Mouse (Mus musculus): ENCODE measurements at regions not wholly inside any gene's neighbourhood (a gene's known extent, or its start where the extent isn't known, plus 50 kb on each side); places are given as distances from the start of the nearest gene placed in this dataset.

GRCm38 (mm10) chr4:148723208-148723607 lies 80.1 kb downstream of the Gm572 start:
- no peak for ATAC-seq (ENCODE audit: low TSS enrichment)

GRCm38 (mm10) chr4:148723934-148724719 lies 80.1 kb upstream of the Casz1 start:
- ATAC-seq (ENCODE audit: low TSS enrichment): no peak

GRCm38 (mm10) chr4:148728800-148729199 lies 75.4 kb upstream of the Casz1 start:
- ATAC-seq (ENCODE audit: low TSS enrichment): no peak

DNA sequence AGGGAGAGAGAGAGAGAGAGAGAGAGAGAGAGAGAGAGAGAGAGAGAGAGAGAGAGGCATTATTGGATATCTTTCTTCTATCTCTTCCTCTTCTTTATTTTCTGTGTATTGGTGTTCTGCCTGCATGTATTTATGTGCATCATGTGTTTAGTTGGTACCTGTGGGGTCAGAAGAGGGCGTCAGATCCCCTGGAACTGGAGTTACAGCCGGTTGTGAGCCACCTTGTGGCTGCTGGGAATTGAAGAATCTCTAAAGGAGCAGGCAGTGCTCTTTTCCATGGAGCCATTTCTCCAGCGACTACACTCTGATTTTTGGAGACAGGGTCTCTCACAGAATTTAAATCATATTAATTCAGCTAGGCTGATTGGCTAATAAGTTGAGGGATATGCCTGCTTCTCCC lies 72.6 kb upstream of the Casz1 start:
- no peak for ATAC-seq (ENCODE audit: low TSS enrichment)

- no peak for ATAC-seq (ENCODE audit: low TSS enrichment)
Measured at GRCm38 (mm10) chr4:148734061-148734460, 70.2 kb upstream of the Casz1 start.

GRCm38 (mm10) chr4:148734547-148734946 lies 69.7 kb upstream of the Casz1 start:
- ATAC-seq (ENCODE audit: low TSS enrichment): no peak

DNA sequence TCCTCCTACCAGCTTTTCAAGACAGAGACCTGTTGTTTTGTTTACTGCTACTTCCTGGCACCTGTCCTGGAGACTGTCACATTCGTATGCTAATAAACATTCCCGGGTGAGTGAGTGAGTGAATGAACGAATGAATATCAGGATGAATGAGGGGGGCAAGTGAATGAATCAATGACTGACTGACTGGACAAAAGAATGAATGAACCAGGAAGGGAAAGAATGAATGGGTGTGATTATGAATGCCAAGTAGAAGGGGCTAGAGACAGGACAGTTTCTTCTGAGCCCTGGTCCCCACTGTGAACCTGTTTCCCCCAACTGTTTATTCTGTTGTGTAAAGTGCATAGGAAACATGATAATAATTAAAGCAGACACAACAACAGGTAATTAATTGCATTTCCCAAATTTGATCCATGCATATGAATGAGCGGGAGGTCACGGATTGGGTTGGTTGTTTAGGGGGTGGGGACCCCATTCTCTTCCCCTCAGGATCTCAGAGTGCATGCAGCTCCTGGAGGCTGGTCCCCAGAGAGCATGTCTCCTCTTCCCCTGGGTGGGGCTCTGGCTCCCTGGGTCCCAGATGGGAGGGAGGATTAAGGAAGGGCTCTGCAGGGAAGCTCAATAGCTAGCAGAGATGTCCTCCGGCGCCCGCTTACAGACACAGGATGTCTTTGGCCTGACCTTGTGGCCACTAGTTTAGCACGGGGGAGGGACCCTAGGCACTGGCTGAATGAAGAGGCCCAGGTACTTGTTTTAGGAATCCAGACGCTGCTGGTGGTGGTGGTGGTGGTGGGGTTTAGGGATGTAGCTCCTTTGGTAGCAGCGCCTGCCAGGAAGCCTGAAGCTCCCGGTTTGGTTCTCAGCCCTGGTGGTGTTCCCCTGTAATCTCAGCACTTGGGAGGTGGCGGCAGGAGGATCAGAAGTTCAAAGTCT lies 65.4 kb upstream of the Casz1 start:
- no peak for ATAC-seq (ENCODE audit: low TSS enrichment)

DNA sequence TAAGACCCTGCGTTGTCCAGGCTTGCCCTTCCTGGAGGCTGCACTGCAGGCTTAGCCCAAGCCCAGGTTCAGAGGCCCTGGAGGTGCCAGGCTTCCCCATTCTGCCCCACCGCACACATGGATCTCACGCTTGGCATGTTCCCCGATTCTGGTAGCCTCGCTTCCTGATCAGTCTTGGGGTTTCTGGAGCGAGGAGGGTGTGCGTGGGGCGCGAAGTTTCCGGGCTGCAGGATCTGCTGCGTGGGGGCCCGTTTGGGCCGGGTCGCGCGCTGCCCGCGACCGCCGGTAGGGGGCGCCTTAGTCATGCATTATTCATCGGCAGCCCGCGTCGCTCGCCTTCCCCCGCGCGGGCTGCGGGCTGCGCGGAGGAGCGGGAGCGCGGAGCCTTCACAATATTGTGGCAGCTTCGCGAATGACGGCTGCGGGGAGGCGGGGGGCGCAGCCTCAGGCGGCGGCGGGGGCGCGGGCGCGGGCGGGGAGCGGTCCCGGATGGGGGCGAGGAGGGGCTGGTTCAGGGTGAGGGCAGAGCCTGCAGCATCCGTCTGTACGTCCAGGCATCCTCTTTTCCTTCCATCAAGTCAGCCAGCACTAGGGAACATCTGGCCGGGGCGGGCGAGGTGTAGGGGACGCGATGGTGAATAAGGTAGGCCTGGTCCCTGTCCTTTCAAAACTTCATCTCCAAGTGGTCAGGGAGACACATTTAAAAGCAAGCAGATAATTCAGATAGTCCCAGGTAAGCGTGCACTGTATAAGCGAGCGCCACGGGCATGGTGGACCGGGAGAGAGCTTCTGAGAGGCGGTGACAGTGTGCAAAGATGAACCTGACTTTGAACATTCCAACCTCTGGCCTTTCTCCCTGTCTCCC lies 61.4 kb upstream of the Casz1 start:
- ATAC-seq (ENCODE audit: low TSS enrichment): peak; percentile 72

GRCm38 (mm10) chr4:148743414-148743844 lies 60.8 kb upstream of the Casz1 start:
- ATAC-seq (ENCODE audit: low TSS enrichment): no peak

DNA sequence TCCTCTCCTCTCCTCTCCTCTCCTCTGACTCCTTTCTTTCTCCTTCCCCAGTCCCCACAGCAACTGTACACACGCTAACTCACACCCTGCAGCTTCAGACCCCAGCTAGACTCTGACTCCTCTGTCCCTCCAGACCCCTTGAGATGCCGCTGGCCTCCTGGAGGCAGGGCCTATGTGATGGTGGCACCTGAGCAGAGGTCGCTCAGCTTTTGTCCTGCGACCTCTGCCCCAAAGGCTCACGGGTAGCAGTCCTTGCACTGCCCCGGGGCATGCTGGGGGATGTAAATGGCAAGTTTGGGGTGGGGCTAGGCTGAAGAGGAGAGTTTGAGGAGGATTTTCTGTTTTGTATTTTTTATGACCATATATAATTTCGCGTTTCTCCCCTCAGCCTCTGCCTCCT lies 60.2 kb upstream of the Casz1 start:
- no peak for ATAC-seq (ENCODE audit: low TSS enrichment)

DNA sequence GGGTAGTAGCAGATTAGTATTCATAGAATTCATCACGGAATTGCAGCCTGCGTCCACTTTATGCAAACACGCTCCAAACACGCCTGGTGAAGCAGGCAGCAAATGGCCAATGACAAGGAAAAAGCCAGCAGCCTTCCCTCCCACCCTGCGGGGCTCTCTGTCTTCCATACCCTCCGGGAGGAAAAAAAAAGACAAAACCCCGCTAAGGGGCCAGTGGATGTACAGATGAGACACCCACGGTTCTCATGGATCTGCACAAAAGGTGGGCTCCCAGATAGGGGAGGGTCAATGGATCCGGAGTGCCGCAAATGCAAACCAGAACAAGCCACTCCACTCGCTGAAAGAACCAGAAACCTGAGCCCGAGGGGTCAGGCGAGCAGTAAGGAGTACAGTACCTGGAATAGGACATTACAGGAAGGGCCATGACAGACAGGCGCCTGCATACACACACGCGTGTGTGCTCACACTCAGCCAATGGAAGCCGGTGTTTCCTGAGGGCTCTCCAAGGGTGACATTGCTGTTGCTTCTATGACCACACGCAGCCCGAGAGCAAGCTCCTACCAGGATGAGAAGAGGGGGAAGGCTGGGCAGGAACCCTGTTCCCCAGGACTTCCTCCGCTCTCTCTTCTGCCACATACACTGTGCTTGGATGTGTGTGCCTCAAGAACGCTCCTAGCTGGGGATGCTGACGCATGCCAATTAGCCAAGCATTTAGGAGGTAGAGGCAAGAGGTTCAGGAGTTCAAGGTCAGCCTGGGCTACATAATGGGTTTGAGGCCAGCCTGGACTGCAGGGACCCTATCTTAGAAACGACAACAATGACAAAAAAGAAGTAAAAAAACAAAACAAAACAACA lies 57.5 kb upstream of the Casz1 start:
- no peak for ATAC-seq (ENCODE audit: low TSS enrichment)

GRCm38 (mm10) chr4:148747315-148747644 lies 56.9 kb upstream of the Casz1 start:
- ATAC-seq (ENCODE audit: low TSS enrichment): no peak

- ATAC-seq (ENCODE audit: low TSS enrichment): no peak
Measured at GRCm38 (mm10) chr4:148750030-148750429, 54.2 kb upstream of the Casz1 start.

DNA sequence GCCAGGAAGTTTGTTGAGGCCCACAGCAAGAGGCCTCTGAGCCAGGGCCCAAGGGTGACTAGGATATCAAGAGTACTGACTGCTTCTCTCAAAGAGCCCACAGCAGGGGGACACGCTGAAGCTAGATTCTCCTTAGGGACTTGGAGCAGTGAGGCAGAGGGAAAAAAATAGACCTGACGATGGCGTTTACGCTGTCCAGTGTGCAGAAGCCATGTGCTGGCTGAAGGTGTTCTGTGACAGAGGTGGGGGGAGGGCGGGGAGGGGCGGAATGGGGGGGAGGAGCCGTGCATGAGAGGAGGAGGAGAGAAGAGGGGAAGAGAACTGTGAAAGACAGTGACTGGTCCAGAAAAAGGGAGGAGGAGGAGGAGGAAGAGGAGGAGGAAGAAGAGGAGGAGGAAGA lies 52.6 kb upstream of the Casz1 start:
- ATAC-seq (ENCODE audit: low TSS enrichment): no peak

DNA sequence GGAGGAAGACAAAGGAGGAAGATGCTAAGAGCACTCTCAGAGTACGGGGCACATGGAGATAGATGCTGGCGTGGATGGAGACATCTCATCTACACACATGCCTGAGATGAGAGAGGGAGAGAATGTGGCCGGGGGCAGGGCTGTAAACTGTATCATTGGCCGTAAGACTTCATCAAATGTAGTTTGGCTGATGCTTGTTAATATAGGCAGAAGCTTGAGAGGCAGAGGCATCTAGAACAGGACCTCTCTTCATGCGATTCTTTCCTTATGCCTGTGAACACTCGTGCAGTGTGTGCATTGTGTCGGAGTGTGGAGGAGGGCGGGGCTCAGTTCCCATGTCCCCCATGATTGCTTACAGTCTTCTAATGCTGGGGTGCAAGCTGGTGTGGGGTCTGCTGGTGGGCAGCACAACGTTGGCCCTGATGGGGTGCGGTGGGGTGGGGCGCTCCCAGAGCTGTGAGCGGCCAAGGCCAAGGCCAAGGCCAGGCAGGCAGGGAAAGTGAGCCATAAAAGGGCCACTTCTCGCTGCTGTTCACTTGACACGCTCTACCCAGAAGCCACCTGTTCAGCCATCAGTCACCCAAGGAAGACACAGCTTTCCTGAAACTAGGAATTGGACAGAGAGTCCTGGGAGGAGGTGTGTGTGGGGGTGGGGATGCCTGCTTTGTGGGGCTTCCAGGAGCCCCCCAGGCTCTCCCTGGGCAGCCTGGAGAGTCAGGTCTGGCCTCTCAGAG lies 51.7 kb upstream of the Casz1 start:
- ATAC-seq (ENCODE audit: low TSS enrichment): no peak

DNA sequence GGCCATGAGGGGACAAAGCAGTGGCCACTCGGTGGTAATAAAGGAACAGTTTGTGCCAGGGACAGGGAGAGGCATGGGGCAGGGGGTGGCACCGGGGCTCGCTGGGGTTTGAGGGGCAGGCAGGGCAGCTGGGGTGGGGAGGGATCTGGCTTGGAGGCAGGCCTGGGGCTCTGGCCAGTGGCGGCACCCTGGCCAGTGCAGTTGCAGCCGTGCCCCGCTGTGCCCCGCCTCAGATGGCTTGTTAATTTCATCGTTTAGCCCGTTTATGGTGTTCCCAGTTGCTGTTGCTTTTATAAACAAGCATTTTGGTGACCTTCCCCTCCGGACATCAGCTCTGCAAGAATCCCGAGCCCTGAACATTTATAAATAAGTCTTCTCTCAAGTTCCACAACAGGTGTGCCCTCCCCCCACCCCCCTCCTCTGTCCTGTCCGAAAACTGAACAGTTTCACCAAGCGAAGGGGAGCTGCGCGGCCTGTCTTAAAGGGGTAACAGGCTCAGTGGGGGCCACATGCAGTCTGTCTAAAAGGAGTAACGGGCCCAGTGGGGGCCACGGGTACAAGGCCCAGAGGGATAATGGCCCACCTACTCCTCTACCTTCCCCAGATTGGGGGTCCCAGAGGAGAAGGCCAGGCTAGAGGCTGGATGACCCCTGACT lies 51.0 kb upstream of the Casz1 start:
- ATAC-seq (ENCODE audit: low TSS enrichment): no peak

- ATAC-seq (ENCODE audit: low TSS enrichment): no peak
Measured at GRCm38 (mm10) chr4:148753849-148754248, 50.4 kb upstream of the Casz1 start.

Measured in frontal cortex, adult (tissue).